Mouse (Mus musculus) right cerebral cortex, postnatal 36 days (tissue): ENCODE measurements at regions not wholly inside any gene's neighbourhood (a gene's known extent, or its start where the extent isn't known, plus 50 kb on each side); places are given as distances from the start of the nearest gene placed in this dataset.

Experiments
- DNase-seq, 2 experiments: peaks; one replicate each; pipeline ENCODE4 v3.0.0; 2022; ENCODE audit warnings: low spot score in 2 of 2, mixed read lengths in 1 of 2

GRCm38 (mm10) chr12:96922752-96923151 lies 1230.7 kb downstream of the Flrt2 start:
- DNase-seq: peak in 1 of 2 experiments; percentile 3
